Mouse (Mus musculus): ENCODE measurements around the gene Dpf3.

DNA sequence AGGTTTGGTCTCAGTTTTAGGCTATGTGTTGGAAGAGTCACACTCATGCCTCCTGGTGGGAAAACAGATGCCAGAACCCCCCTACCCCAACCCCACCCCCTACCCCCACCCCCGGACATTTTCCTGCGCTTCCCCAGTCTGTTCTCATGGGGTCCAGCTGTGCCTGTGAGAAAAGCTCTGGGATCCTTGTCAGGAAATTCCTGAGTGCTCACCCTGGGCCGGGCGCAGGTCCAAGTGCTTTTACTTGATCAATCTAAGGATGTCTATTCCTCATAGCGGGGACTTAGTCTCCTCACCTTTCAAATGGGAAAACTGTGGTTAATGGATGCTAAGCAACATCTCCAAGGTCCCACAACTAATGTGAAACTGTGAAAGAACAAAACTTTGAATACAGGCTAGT, 25.7 kb upstream of the Dpf3 start:
- TF ChIP-seq FLI1 (IDR thresholded peaks at IDR 0.05; ENCODE audit: low read length) (no peak), GATA1 (IDR thresholded peaks at IDR 0.05; ENCODE audit: borderline replicate concordance, low read length) (no peak)
